Mouse (Mus musculus) small intestine, adult 2 months (tissue): Measurements from ENCODE around the gene Cyb561.

Experiments
- CTCF ChIP-seq: fragments of 200-500 bp; IDR thresholded peaks from 2 replicates; pipeline ENCODE4 v1.5.1; 2012; ENCODE audit warnings: low read depth, mild to moderate bottlenecking, control low read depth, inconsistent platforms, low read length, moderate library complexity, mixed read lengths; ENCODE audit not compliant: insufficient replicate concordance, insufficient read length; ENCODE audit errors: extremely low read depth
- POLR2A ChIP-seq: fragments of 200-500 bp; IDR thresholded peaks from 2 replicates; pipeline ENCODE4 v1.6.1; 2012; ENCODE audit warnings: low read depth, mild to moderate bottlenecking, control low read depth, inconsistent platforms, low read length, moderate library complexity

- TF ChIP-seq CTCF (no peak), POLR2A (no peak)
Measured at GRCm38 (mm10) chr11:105966288-105966687, 13.2 kb upstream of the Cyb561 start.
